Mouse (Mus musculus): ENCODE results near the gene Cspg5.
A peak's percentile ranks its signal among the peaks of the same experiment; 100 is the strongest.

Cspg5 gene

DNA sequence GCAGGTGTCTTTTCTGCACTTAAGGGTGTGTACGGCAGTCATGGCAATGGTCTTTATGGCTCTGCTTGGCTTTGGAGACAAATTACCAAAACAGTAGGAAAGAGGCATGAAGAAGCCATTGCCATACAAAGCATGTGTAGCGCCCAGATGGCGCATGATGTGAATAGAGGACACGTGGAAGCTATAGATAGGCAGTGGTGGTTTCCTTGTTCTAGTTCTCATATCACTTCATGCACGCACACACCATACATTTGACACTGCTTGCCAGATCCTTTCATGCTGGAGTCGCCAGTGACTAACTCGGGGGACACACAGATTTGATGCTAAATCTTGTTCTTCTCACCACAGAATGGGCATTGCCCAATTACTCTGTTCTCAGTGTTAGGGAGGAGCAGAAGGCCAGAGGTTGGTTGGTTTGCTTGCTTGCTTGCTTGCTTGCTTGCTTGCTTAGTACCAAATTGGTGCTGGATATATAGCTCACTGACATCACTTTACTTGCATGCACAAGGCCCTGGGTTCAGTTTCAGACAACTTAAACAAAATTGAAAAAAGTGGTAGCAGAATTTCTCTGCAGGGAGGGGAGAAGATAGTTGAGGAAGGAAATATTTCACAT is at the start of gene Cspg5:
Gene Cspg5, plus strand, starts transcription at position 563 of the 613 bp plus-strand sequence.
- DNase-seq (ENCODE audit: low spot score in 2 of 2): no peak

- DNase-seq (ENCODE audit: low spot score in 2 of 2): no peak
Measured at GRCm38 (mm10) chr9:110199870-110200269, 43.7 kb upstream of the Cspg5 start.

DNA sequence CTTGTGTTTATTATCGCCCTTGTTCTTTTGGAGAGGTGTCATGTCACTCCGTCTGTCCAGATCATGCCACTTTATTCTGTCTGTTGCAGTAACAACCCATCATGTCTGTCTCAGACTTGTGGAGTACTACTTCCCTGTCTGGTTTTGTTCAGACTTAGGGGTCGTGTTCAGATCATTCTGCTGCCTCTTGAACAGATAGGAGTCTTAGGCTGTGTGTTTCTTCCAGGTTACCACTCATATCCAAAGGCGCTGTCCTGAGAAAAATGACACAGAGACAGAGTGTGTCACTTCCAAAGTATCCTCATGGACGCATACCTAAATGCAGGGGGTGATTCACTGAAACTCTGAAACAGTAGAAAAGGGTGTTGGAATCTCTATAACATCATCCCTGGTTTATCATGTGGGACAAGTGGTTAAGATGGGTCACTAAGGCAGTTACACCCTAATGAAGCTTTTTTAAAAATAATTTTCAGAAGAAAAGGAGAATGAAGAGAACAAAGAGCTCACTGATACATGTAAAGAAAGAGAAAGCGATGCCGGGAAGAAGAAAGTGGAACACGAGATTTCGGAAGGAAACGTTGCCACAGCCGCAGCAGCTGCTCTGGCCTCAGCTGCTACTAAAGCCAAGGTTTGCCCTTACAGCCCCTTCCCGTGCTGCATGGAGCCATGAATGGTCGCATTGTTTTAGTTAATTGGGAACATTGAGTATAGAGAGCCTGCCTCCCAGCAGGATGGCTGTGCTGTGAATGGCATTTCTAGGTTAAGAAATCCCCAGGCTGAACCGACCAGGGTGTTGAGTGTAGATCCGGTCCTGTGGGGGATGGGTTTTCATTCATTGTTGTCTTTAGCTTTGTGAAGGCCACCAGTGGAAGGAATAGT is 37.8 kb upstream of the Cspg5 start:
- peak; percentile 61 to 69 for DNase-seq (ENCODE audit: low spot score in 2 of 2)

DNA sequence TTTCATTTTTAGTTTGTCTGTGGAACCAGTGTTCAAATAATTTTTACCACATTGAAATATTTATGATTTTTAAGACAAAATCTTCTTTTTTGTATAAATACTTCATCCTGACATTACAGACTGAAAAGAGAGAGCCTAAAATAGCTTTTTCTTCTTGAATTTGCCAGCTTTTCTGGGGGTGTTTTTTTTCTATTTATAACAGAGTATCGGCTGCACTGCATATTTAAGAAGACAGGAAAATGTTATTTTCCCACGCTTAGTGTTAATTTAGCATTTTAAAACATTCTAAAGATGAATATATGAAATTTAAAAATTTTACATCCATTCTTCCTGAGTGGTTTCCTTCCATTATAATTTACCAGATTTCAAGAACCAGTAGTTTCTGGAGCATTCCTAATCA is 37.1 kb upstream of the Cspg5 start:
- DNase-seq (ENCODE audit: low spot score in 2 of 2): no peak

GRCm38 (mm10) chr9:110208265-110208664 is 35.3 kb upstream of the Cspg5 start:
- no peak for DNase-seq (ENCODE audit: low spot score in 2 of 2)

- peak in 1 of 2 experiments; percentile 54 for DNase-seq (ENCODE audit: low spot score in 2 of 2)
Measured at GRCm38 (mm10) chr9:110208967-110209366, 34.6 kb upstream of the Cspg5 start.

DNA sequence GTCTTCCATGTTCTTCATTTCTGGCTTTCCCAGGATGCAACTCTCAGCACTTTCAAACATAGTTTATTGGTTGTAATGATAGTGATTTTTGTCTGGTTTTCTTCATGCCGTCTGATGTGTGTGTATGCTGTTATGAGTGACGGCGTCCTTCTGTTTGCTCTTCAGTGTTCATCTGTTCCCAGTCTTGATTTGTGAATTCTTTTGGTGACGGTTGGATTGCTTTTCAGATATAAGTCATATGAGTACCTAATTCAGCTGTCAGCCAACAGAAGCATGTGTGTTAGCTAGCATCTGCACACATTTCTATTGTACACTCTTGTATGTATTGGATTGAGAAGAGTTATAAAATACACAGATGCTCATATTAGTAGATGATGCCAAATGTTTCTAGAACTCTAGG is 19.3 kb upstream of the Cspg5 start:
- no peak for DNase-seq (ENCODE audit: low spot score in 2 of 2)

DNA sequence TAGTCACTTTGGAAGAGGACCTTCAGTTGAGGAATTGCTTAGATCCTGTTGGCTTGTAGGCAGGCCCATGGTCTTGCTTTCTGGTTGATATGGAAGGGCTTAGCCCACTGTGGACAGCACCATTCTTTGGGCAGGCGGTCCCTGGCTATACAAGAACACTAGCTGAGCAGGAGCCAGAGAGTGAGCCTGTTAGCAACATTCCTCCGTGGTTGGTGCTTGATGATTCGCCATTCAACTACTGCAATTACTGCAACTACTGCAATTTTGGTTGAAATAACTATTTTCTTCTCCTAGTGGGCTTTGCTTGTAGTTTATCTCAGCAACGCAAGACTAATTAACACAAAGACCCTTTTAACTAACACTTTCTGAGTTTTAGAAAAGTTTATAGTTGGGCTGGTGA is 17.4 kb upstream of the Cspg5 start:
- DNase-seq (ENCODE audit: low spot score in 2 of 2): no peak

GRCm38 (mm10) chr9:110228671-110229070 is 14.9 kb upstream of the Cspg5 start:
- no peak for DNase-seq (ENCODE audit: low spot score in 2 of 2)

- DNase-seq (ENCODE audit: low spot score in 2 of 2): no peak
Measured at GRCm38 (mm10) chr9:110229112-110229511, 14.5 kb upstream of the Cspg5 start.

DNA sequence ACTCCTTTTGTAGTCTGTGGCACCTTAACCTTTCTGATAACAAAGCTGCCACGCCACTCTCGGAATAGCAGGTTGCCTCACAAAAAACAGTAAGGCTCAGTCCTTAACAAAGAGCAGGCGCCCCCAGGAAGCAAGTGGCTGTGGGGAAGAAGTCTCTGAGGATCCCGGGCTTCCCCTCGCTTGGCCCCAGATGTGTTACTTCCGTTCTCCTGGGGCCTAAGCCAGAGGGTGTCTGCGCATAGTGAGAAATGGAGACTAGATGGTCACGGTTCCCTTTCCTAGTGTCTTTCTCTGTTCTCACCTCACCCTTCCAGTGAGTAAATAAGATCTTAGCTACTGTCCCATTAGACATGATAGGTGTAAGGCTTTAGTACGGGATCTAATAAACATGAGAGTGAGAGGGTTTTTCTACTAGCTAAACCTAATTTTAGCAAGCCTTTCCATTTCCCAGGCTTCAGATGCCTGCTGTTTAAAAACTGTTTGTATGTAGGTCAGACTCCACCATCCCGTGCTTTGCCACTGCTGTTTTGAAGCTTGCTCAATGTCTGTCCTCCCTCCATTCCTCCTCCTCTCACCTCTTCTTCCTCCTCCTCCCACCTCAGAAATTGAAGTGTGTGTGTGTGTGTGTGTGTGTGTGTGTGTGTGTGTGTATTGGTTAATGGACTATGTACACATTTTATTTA is 13.9 kb upstream of the Cspg5 start:
- peak in 1 of 2 experiments; percentile 40 for DNase-seq (ENCODE audit: low spot score in 2 of 2)

DNA sequence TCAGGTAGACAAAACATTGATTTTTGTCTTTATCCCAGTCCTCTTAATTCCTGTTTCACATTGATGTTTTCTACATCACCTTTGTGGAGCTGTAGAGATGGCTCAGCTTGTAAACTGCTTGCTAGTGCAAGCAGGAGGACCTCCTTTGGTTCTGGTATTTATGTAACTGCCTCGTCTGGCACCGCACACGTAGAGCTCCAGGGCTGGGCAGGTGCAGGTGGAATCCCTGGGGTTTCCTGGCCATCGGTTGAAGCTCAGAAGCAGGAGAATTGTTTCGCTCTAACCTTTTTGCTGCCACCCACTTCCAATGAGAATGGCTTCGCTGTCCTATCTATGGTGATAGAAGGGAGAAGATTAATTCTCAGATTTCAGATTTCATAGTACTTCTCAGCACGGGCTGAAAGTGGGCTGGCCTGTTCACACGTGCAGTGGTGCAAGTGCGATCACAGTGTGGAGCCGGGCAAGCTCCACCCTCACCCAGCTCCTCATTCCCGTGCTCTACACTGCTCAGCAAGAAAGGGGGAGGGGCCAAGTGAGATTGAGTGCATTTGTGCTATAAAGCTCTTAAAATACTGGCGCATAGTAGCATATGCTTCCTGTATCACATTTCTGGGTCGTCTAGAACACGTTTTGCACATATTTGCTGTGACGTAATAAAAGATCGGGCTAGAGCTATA is 13.1 kb upstream of the Cspg5 start:
- peak in 1 of 2 experiments; percentile 37 for DNase-seq (ENCODE audit: low spot score in 2 of 2)

DNA sequence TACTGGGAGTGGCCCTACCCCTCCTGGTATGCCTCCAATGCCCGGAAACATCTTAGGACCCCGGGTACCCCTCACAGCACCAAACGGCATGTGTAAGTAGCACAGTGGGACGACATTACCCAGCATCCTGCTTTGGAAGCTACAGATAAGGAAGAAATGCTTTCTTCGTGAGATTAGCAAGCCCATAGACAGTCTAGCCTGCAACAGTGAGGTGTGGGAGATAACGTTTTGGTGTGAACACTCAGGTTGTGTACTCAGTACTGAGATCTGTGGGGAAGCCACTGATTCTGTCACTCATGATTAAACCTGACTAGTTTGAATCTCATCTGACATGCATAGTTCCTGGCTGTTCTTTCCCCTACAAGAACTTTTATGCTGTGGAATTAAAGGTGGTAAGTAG is 8.6 kb upstream of the Cspg5 start:
- no peak for DNase-seq (ENCODE audit: low spot score in 2 of 2)

- no peak for DNase-seq (ENCODE audit: low spot score in 2 of 2)
Measured at GRCm38 (mm10) chr9:110244567-110244888, 945 bp downstream of the Cspg5 start.

DNA sequence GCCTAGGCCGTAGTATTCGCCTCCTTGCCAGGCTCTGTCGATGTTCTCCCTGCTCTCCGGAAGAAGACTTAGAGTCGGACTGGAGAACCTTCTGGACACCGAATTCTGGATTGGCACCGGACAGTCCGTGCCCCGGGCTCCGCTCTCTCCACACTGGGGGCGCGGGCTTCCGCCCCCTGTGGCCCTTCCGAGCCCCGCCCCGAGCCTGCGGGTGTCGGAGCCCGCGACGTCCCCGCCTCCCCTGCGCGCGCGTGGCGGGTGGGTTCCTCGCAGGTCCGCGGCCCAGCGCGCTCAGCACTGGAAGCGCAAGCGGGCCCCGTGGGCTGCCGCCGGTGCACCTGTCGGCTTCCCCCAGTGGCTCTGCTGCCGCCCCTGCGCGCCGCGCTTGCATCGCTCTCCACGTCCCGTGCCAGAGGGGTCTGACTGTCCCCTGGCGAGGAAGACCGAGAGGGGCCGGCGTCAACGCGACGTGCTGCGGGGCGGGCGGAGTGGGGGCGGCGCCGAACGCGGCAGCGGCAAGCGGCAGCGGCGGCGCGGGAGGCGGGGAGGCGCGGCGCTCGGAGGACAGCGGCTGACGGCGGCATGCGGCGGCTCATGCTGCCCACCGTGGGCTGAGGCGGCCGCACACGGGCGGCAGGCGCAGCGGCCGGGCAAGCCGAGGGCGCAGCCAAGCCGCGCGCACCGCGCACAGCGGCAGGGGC is 1.5 kb downstream of the Cspg5 start:
- DNase-seq (ENCODE audit: low spot score in 2 of 2): peak in 1 of 2 experiments; percentile 72

GRCm38 (mm10) chr9:110245590-110246320 is 2.2 kb downstream of the Cspg5 start:
- DNase-seq (ENCODE audit: low spot score in 2 of 2): peak in 1 of 2 experiments; percentile 73

DNA sequence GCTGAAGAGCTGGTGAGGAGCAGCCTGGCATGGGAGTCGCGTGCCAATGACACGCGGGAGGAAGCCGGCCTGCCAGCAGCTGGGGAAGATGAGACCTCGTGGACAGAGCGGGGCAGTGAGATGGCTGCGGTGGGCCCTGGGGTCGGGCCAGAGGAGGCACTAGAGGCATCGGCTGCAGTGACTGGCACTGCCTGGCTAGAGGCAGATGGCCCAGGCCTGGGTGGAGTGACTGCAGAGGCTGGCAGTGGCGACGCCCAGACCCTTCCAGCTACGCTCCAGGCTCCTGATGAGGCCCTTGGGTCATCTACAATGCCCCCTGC is 2.7 kb downstream of the Cspg5 start:
- DNase-seq (ENCODE audit: low spot score in 2 of 2): no peak

DNA sequence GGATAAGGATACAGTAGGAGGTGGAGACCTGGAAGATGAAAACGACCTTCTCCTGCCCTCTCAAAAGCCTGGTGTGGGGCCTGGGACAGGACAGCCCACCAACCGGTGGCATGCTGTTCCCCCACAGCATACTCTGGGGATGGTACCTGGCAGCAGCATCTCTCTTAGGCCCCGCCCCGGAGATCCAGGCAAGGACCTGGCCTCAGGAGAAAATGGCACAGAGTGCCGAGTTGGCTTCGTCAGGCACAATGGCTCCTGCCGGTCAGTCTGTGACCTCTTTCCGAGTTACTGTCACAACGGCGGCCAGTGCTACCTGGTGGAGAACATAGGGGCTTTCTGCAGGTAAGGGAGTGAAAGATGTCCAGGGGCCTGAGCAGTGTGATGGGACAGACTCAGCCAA is 3.5 kb downstream of the Cspg5 start:
- no peak for DNase-seq (ENCODE audit: low spot score in 2 of 2)

- DNase-seq (ENCODE audit: low spot score in 2 of 2): no peak
Measured at GRCm38 (mm10) chr9:110248861-110249260, 5.3 kb downstream of the Cspg5 start.

- peak in 1 of 2 experiments; percentile 62 for DNase-seq (ENCODE audit: low spot score in 2 of 2)
Measured at GRCm38 (mm10) chr9:110249823-110250543, 6.4 kb downstream of the Cspg5 start.
